Mouse (Mus musculus): ENCODE measurements around the gene Tekt3. TPM values are rescaled to one million over a fixed set of nuclear protein-coding genes. Genes with fewer than 3 reads are reported as not detected.

The Tekt3 gene
- polyA plus RNA-seq, 1 experiment from 2014 or later, result 0.10 TPM

DNA sequence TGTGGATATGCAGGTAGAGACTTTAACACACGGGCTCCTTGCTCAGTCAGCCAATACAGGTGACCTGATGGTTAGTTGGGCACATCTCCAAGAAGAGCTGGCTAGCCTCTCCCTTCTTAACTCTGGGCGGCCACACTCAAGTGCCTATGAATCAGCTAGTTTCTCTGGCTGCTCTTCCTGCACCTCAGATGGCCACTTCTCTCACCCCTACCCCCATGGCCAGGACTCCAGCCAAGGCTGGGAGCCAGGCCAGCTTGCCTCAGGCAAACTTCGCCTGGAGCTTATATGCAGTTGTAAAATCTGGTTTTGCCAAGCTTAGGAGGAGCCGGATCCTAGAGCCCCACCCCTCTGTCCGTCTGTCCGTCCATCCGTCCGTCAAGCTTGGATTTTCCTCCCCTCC is 69.0 kb downstream of the Tekt3 start:
- Histone ChIP-seq H3K4me2 (ENCODE audit: low read depth, low read length) (peak overlapping the region; percentile 61), H3K4me1 (ENCODE audit: control insufficient read depth, insufficient read depth, low read length) (peaks cover 33% of the 10 kb centered on the region), H3K27me3 (replicated peaks; ENCODE audit: control insufficient read depth, insufficient read depth, low read length) (peaks cover 8% of the 10 kb centered on the region; the same call in 1 of the 2 replicates), H3K9ac (ENCODE audit: low read depth, low read length) (peak overlapping the region; percentile 75), H3K4me3 (ENCODE audit: low read depth, low read length) (peak overlapping the region; percentile 52), H3K36me3 (ENCODE audit: control insufficient read depth, insufficient read depth, low read length) (peaks cover 12% of the 10 kb centered on the region; the same call in 1 of the 2 replicates), H3K27ac (replicated peaks; ENCODE audit: low read depth, low read length) (peak overlapping the region; percentile 96; the same call in 1 of the 2 replicates), H3K9me3 (ENCODE audit: control insufficient read depth, low read length) (no peaks in the 10 kb centered on the region)
- ATAC-seq (ENCODE audit: low read depth), result no peak
- WGBS, result 40% methylated on average over 8 of the region's 8 CpGs
- DNase-seq (ENCODE audit: low spot score), result no peak

DNA sequence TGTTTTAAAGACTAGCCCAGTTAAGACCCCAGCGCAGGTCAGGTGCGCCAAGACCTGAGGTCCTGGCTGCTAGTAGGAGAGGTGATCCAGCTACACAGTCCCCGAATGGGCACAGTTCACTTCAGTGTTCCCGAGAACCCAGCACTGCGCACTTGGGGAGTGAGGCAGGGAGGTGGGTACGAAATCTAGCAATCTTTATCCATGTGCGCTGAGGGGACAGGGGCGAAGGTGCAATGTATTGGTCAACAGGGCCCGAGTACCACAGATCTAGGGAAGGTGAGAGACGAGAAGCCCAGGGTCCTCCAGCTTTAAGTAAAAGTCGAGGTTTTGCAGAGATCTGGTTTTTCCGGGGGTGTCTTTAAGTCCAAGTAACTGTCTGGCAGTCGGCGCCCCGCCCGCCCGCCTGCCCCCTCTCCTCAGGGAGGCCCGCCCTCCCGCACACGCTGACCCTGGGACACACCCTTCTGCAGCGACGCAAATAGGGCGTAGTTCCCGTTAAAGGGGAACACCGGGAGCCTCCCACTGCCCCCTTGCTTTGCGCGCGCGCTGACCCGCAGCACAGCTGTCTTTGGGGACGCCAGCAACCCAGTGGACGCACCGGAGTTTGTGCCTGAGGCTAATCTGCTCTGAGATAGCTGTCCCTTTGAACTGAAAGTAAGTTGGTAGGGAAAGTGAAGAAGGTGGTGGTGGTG is 69.7 kb downstream of the Tekt3 start:
- peak overlapping the region; percentile 75 for H3K9ac ChIP-seq (ENCODE audit: low read depth, low read length)
- no peak for ATAC-seq (ENCODE audit: low read depth)
- peaks cover 38% of the 10 kb centered on the region for H3K4me1 ChIP-seq (ENCODE audit: control insufficient read depth, insufficient read depth, low read length)
- H3K4me2 ChIP-seq (ENCODE audit: low read depth, low read length), result peak overlapping the region; percentile 61
- WGBS, result 5% methylated on average over 33 of the region's 33 CpGs
- peak overlapping the region; percentile 52 for H3K4me3 ChIP-seq (ENCODE audit: low read depth, low read length)
- peak overlapping the region; percentile 96 for H3K27ac ChIP-seq (replicated peaks; ENCODE audit: low read depth, low read length)
- no peaks in the 10 kb centered on the region for H3K9me3 ChIP-seq (ENCODE audit: control insufficient read depth, low read length)
- H3K27me3 ChIP-seq (replicated peaks; ENCODE audit: control insufficient read depth, insufficient read depth, low read length), result peaks cover 8% of the 10 kb centered on the region; the same call in 1 of the 2 replicates
- peaks cover 16% of the 10 kb centered on the region for H3K36me3 ChIP-seq (ENCODE audit: control insufficient read depth, insufficient read depth, low read length)
- peak; percentile 81 for DNase-seq (ENCODE audit: low spot score)

- H3K27ac ChIP-seq (replicated peaks; ENCODE audit: low read depth, low read length), result peak overlapping the region; percentile 96
- 2% methylated on average over 11 of the region's 11 CpGs for WGBS
Measured at GRCm38 (mm10) chr11:63131693-63132040, 70.2 kb downstream of the Tekt3 start.

DNA sequence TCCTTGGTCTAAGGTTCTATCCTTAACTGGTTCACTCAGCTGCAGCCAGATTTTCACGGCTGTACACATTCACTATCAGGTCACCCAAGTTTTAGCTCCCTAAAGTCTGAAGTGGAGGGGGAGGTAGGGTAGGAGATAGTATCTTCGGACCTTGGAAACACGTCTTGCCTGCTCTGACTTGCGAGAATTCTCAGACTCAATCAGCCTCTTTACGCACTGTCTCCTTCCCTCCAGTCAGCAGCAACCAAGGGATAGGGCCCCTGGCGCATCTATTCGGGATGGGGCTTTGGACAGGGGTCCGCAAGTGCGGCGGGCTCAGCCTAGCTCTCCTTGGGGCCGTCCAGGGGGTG is 70.7 kb downstream of the Tekt3 start:
- peaks cover 8% of the 10 kb centered on the region; the same call in 1 of the 2 replicates for H3K27me3 ChIP-seq (replicated peaks; ENCODE audit: control insufficient read depth, insufficient read depth, low read length)
- peak; percentile 10; the same call in 1 of the 2 replicates for ATAC-seq (ENCODE audit: low read depth)
- under 1% methylated on average over 11 of the region's 11 CpGs for WGBS

More at GRCm38 (mm10) chr11:63131693-63132040, 70.2 kb downstream of the Tekt3 start:
- ATAC-seq (ENCODE audit: low read depth) (no peak), DNase-seq (ENCODE audit: low spot score) (no peak)
- Histone ChIP-seq H3K9ac (ENCODE audit: low read depth, low read length) (peak overlapping the region; percentile 75), H3K9me3 (ENCODE audit: control insufficient read depth, low read length) (no peaks in the 10 kb centered on the region), H3K4me3 (ENCODE audit: low read depth, low read length) (peak overlapping the region; percentile 52), H3K4me2 (ENCODE audit: low read depth, low read length) (peak overlapping the region; percentile 61), H3K27me3 (replicated peaks; ENCODE audit: control insufficient read depth, insufficient read depth, low read length) (peaks cover 8% of the 10 kb centered on the region; the same call in 1 of the 2 replicates), H3K4me1 (ENCODE audit: control insufficient read depth, insufficient read depth, low read length) (peaks cover 41% of the 10 kb centered on the region), H3K36me3 (ENCODE audit: control insufficient read depth, insufficient read depth, low read length) (peaks cover 21% of the 10 kb centered on the region)

DNA sequence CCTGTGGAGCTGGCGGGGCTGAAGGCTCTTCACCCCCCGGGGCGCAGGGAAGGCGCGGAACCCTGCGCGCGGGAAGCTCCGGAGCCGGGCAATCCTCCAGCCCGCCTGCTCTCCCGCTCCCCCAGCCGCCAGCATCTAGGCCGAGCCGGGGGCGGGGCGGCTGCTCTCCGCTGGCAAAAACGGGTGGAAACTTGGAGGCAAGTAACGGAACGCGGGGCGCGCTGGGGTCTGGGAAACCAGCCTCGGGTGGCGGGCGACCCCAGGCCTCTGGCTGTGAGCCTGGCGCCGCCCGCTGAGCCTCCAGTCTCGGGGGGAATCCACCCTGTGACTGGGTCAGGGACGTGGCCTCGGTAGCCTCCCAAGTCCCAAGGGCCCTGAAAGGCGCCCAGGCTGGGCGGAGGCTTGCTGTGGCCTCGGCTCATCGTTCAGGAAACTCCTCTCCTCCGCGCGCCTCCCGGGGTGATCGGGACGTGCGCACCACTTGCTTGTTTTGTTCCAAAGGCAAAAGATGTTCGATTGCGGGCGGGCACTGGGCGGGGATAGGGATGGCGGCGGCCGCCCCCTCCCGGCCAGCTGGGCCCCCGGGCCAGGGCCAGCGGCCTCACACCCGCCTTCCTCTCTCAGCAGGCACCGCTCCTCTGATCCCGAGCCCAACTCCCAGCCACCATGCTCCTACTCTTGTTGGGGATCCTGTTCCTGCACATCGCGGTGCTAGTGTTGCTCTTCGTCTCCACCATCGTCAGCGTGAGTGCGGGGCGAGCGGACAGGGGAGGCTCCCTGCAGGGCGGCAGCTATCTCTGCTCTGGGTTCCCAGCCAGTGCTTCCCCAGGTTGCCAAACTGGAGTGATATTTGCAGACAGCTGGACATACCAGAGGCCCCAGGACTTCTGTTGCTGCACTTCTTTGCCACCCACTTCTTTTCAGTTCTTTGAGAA is 71.3 kb downstream of the Tekt3 start:
- DNase-seq (ENCODE audit: low spot score) (peak; percentile 89), ATAC-seq (ENCODE audit: low read depth) (peak; percentile 54)
- peak overlapping the region; percentile 96 for H3K27ac ChIP-seq (replicated peaks; ENCODE audit: low read depth, low read length)
- peaks cover 8% of the 10 kb centered on the region; the same call in 1 of the 2 replicates for H3K27me3 ChIP-seq (replicated peaks; ENCODE audit: control insufficient read depth, insufficient read depth, low read length)
- peak overlapping the region; percentile 61 for H3K4me2 ChIP-seq (ENCODE audit: low read depth, low read length)
- no peaks in the 10 kb centered on the region for H3K9me3 ChIP-seq (ENCODE audit: control insufficient read depth, low read length)
- H3K4me1 ChIP-seq (ENCODE audit: control insufficient read depth, insufficient read depth, low read length), result peaks cover 41% of the 10 kb centered on the region
- H3K9ac ChIP-seq (ENCODE audit: low read depth, low read length), result peak overlapping the region; percentile 75
- H3K4me3 ChIP-seq (ENCODE audit: low read depth, low read length), result peak overlapping the region; percentile 52
- H3K36me3 ChIP-seq (ENCODE audit: control insufficient read depth, insufficient read depth, low read length), result peaks cover 29% of the 10 kb centered on the region
- 1% methylated on average over 39 of the region's 66 CpGs for WGBS

More for the DNA sequence above, 70.7 kb downstream of the Tekt3 start:
- no peaks in the 10 kb centered on the region for H3K9me3 ChIP-seq (ENCODE audit: control insufficient read depth, low read length)
- peaks cover 26% of the 10 kb centered on the region for H3K36me3 ChIP-seq (ENCODE audit: control insufficient read depth, insufficient read depth, low read length)
- peak overlapping the region; percentile 61 for H3K4me2 ChIP-seq (ENCODE audit: low read depth, low read length)
- peak overlapping the region; percentile 96 for H3K27ac ChIP-seq (replicated peaks; ENCODE audit: low read depth, low read length)
- peaks cover 41% of the 10 kb centered on the region for H3K4me1 ChIP-seq (ENCODE audit: control insufficient read depth, insufficient read depth, low read length)
- no peak for DNase-seq (ENCODE audit: low spot score)
- peak overlapping the region; percentile 75 for H3K9ac ChIP-seq (ENCODE audit: low read depth, low read length)
- peak overlapping the region; percentile 52 for H3K4me3 ChIP-seq (ENCODE audit: low read depth, low read length)

DNA sequence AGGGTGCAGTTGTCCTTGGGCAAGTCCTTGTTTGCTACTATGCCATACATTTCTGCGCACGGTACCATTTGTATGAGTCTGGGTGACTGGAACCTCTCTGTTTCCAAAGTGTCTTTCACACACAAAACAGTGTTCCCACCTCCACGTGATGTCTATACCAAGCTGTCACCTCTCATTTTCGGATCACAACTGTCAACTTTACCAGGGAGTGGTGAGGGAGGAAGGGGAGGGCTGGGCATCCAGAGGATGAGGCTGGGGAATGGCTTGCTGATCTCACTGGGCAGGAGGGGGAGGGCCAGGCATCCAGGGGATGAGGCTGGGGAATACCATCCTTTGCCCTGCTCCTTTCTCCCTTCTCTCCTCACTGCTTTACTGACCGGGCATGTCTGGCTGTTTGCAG is 72.6 kb downstream of the Tekt3 start:
- Histone ChIP-seq H3K36me3 (ENCODE audit: control insufficient read depth, insufficient read depth, low read length) (peaks cover 36% of the 10 kb centered on the region), H3K9me3 (ENCODE audit: control insufficient read depth, low read length) (no peaks in the 10 kb centered on the region), H3K4me2 (ENCODE audit: low read depth, low read length) (peak overlapping the region; percentile 61), H3K27ac (replicated peaks; ENCODE audit: low read depth, low read length) (no peak overlapping the region), H3K4me1 (ENCODE audit: control insufficient read depth, insufficient read depth, low read length) (peaks cover 43% of the 10 kb centered on the region), H3K27me3 (replicated peaks; ENCODE audit: control insufficient read depth, insufficient read depth, low read length) (peaks cover 8% of the 10 kb centered on the region; the same call in 1 of the 2 replicates), H3K4me3 (ENCODE audit: low read depth, low read length) (peak overlapping the region; percentile 52), H3K9ac (ENCODE audit: low read depth, low read length) (peak overlapping the region; percentile 75; the same call in 1 of the 2 replicates)
- no peak for DNase-seq (ENCODE audit: low spot score)
- WGBS, result 71% methylated on average over 5 of the region's 5 CpGs
- ATAC-seq (ENCODE audit: low read depth), result no peak

- DNase-seq (ENCODE audit: low spot score) (peak; percentile 58), ATAC-seq (ENCODE audit: low read depth) (no peak)
- Histone ChIP-seq H3K36me3 (ENCODE audit: control insufficient read depth, insufficient read depth, low read length) (peaks cover 43% of the 10 kb centered on the region), H3K4me2 (ENCODE audit: low read depth, low read length) (peak overlapping the region; percentile 61), H3K4me3 (ENCODE audit: low read depth, low read length) (0 out of 2 replicates have a peak overlapping the region, but pooled peaks have one; percentile 5), H3K27me3 (replicated peaks; ENCODE audit: control insufficient read depth, insufficient read depth, low read length) (peaks cover 8% of the 10 kb centered on the region; the same call in 1 of the 2 replicates), H3K9ac (ENCODE audit: low read depth, low read length) (peak overlapping the region; percentile 75; the same call in 1 of the 2 replicates), H3K4me1 (ENCODE audit: control insufficient read depth, insufficient read depth, low read length) (peaks cover 42% of the 10 kb centered on the region), H3K9me3 (ENCODE audit: control insufficient read depth, low read length) (no peaks in the 10 kb centered on the region), H3K27ac (replicated peaks; ENCODE audit: low read depth, low read length) (peak overlapping the region; percentile 84)
- WGBS, result 38% methylated on average over 15 of the region's 15 CpGs
Measured at GRCm38 (mm10) chr11:63134742-63135482, 73.5 kb downstream of the Tekt3 start.

DNA sequence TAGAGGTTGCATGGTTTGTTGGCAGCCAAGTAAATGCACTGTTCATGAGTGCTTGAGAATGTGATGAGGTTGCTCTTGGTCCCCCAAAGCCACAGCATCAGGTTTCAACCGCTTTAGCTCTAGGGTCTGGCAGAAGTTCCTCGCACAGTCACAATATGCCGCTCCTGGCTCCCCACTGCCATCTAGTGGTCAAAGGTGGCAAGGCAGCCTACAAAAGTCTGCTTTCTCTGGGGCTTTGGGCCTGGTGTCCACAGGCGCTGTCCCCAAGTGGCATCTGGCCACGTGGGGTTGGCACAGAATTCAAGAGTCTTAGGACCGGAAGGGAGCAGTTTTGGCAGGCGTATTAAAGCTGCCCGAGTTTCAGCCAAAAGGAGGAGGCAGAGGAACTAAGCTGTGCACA is 74.2 kb downstream of the Tekt3 start:
- ATAC-seq (ENCODE audit: low read depth) (peak; percentile 83), DNase-seq (ENCODE audit: low spot score) (peak; percentile 96)
- Histone ChIP-seq H3K27ac (replicated peaks; ENCODE audit: low read depth, low read length) (peak overlapping the region; percentile 84), H3K36me3 (ENCODE audit: control insufficient read depth, insufficient read depth, low read length) (peaks cover 50% of the 10 kb centered on the region), H3K9me3 (ENCODE audit: control insufficient read depth, low read length) (no peaks in the 10 kb centered on the region), H3K4me2 (ENCODE audit: low read depth, low read length) (peak overlapping the region; percentile 61), H3K27me3 (replicated peaks; ENCODE audit: control insufficient read depth, insufficient read depth, low read length) (peaks cover 8% of the 10 kb centered on the region; the same call in 1 of the 2 replicates), H3K4me1 (ENCODE audit: control insufficient read depth, insufficient read depth, low read length) (peaks cover 38% of the 10 kb centered on the region), H3K4me3 (ENCODE audit: low read depth, low read length) (no peak overlapping the region), H3K9ac (ENCODE audit: low read depth, low read length) (peak overlapping the region; percentile 20; the same call in 1 of the 2 replicates)
- WGBS, result 0% methylated on average over 8 of the region's 8 CpGs
